Mouse (Mus musculus): Measurements from ENCODE around the gene Etnk2. TPM values are rescaled to one million over a fixed set of nuclear protein-coding genes. Genes with fewer than 3 reads are reported as not detected.

Gene Etnk2
- polyA plus RNA-seq (2012; rRNA removed) = 16.9 and 22.6 TPM in 2 replicates

DNA sequence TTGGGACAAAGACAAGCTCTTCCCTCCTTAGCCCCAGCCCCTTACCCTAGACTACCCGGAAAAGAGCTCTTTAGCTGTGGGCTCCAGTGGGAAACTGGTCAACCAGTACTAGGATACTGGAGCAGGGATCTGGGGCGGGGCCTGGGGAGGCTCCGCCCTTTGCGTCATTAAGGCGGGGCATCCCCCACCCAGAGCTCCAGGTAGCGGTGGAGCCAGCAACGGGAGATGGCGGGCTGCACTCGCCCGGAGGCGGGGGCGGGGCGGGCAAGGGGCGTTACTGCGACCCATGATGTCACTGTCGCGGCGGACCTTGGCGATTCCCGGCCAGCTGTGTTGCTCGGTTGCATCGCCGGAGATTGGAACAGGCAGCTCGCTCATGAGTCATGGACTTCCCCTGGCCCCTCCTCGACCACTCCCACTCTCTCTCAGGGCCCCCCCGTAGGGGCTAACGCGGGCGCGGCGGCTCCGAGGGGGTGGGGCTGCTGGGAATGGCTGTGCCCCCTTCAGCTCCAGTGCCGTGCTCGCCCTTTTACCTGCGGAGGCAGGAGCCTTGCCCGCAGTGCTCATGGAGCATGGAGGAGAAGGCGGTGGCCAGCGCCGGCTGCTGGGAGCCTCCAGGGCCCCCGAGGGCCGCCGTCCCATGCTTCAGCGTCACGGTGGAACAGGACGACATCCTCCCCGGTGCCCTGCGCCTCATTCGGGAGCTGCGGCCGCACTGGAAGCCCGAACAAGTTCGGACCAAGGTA is at the start of gene Etnk2:
Gene Etnk2, plus strand, starts transcription at position 297 of the 746 bp plus-strand sequence.

DNA sequence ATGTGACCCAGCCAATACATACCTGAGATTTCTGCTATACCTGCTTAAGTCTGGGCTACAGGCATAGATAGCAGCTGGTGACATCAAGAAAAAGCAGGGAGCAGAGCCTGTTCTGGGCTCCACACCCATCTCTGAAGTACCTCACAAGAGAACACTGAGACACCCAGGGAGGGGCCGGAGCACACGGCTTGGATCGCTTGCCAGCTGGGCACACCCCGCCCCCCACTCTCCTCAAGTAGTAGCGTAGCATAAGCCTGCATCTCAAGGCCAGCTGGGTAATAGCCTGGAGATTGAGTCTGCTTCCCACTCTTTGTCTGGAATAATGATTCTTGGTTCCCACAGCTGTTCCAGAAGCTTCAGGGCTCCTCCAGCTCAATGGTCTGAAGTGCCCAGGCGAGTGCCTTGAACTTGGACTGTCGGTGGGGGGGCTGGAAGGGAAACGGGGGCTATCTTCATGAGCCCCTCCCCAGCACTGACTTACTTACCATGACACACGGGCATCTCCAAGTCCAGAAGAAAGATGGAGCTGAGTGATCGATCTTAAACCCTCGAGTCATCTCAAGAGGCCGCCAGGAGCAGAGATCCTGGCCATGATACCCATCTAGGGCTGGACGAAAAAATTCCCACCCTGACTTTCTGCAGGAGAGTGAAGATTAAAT is 42.0 kb upstream of the Etnk2 start, which contains the start of gene Kiss1:
Gene Kiss1, plus strand, starts transcription at position 609 of the 659 bp plus-strand sequence.

DNA sequence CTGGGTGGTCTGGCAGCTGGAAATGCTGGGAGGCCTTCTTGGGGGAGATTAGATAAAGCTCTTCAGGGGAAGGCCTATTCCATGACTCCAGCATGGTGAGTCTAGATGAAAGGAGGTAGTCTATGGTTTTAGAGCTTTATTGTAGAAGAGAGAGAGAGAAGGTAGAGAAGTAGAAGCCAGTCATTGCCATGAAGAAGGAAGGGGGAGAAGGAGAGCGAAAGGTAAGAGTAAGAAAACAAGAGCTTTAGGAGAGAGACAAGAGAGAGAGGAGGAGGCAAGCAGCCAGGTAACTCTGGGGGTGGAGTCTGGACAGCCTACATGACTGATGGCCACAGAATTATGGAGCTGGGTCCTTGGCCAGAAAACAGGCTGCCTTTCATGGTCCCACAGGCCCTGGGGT is 13.2 kb upstream of the Etnk2 start, which contains the start of gene Ren1:
Gene Ren1, plus strand, starts transcription at position 301 of the 400 bp plus-strand sequence.

DNA sequence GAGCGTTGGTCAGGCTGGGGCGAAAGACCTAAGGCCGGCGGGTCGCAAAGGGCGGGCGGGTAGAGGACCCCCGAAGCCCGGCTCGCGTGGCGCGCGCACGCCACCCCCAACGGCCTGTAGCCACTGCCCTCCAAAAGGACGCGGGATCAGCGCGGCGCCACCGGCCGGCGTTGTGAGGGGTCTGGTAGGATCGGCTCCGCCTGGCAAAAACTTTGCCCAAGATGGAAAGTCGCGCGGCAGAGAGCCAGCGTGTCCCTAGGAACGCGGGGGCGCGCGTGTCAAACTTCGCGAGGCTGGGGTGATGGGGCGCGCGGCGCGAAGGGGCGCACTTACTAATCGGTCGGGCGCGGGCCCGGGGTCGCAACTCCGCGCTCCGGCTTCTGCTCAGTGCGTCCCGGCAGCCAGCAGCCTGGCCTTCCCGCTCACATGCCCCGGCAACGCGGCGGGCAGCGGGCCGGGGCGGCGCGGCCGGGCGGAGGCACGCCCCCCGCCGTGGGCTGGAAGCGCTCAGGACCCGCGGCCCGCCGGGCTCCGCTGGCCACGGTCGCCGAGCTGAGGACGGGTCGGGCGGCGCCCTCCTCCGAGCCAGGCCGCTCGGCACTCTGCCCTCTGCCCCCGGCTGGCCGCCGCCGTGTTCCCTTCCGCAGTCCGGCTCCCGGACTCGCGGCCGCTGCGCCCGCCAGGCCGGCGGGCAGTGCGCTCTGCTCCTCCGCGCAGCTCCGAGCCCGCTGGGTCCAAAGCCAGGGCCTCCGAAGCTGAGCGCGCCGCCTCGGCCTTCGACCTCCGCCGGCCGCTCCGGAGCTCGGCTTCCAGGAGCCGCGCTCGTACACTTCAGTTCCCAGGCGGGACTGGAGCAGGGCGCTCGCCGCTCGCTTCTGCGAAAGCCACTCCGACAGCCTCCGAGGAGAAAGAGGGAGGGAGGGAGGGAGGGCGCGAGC is 60.4 kb downstream of the Etnk2 start, which contains the start of gene Sox13:
Gene Sox13, minus strand, starts transcription at position 835 of the 938 bp plus-strand sequence.

Other genes with a start within 250 kb of the Etnk2 start
- gene Ppp1r15b, start 232.4 kb upstream of the Etnk2 start, polyA plus RNA-seq (2012; rRNA removed) = 23.0 and 24.1 TPM in 2 replicates
- 42.7 and 45.2 TPM in 2 replicates for gene Plekha6, start 199.4 kb upstream of the Etnk2 start, polyA plus RNA-seq (2012; rRNA removed)
- gene Golt1a, start 53.8 kb upstream of the Etnk2 start, polyA plus RNA-seq (2012; rRNA removed) = 0.08 TPM in 1 of 2 replicates, not detected in the other
- 0.09 and 0.38 TPM in 2 replicates for gene Kiss1, start 41.7 kb upstream of the Etnk2 start, polyA plus RNA-seq (2012; rRNA removed)
- gene Ren1, start 13.1 kb upstream of the Etnk2 start, polyA plus RNA-seq (2012; rRNA removed) = 0.18 and 0.43 TPM in 2 replicates
- gene Sox13, start 60.8 kb downstream of the Etnk2 start, polyA plus RNA-seq (2012; rRNA removed) = 15.1 and 15.4 TPM in 2 replicates
- gene Snrpe, start 246.7 kb downstream of the Etnk2 start, polyA plus RNA-seq (2012; rRNA removed) = 272 and 288 TPM in 2 replicates